Mouse (Mus musculus) erythroblast, embryonic 14.5 days (primary cell): ENCODE measurements around the gene Elmo3. TPM values are rescaled to one million over a fixed set of nuclear protein-coding genes. Genes with fewer than 3 reads are reported as not detected.
A peak's percentile ranks its signal among the peaks of the same experiment; 100 is the strongest.

Experiments
- H3K27me3 ChIP-seq: 2 replicates; pipeline ENCODE4 v1.6.1; 2012; ENCODE audit warnings: inconsistent platforms; ENCODE audit not compliant: control insufficient read depth
- H3K36me3 ChIP-seq: 2 replicates; pipeline ENCODE4 v1.6.1; 2012; ENCODE audit warnings: mild to moderate bottlenecking, inconsistent platforms; ENCODE audit not compliant: control insufficient read depth
- H3K4me1 ChIP-seq: 2 replicates; pipeline ENCODE4 v1.6.1; 2012; ENCODE audit warnings: inconsistent platforms; ENCODE audit not compliant: control insufficient read depth
- H3K4me3 ChIP-seq: replicated peaks from 2 replicates; pipeline ENCODE3; 2012; ENCODE audit warnings: moderate library complexity, mild to moderate bottlenecking, inconsistent platforms
- H3K9me3 ChIP-seq: 2 replicates; pipeline ENCODE4 v1.6.1; 2012; ENCODE audit warnings: low read length, inconsistent platforms, mixed read lengths; ENCODE audit not compliant: control insufficient read depth
- GATA1 ChIP-seq: IDR thresholded peaks from 2 replicates; pipeline ENCODE4 v1.6.1; 2012; ENCODE audit warnings: low read length, inconsistent platforms, mixed read lengths
- TAL1 ChIP-seq: IDR thresholded peaks from 3 replicates; pipeline ENCODE4 v1.6.1; 2012; ENCODE audit warnings: low read length, inconsistent platforms, mixed read lengths
- polyA plus RNA-seq: library from polyadenylated mRNA; stranded (reverse); fragments of >175 nt; gene quantifications from 2 replicates; pipeline ENCODE4 v1.2.3, GENCODE M21; 2012

Elmo3 gene
- polyA plus RNA-seq, 1 experiment: 0.97 TPM

DNA sequence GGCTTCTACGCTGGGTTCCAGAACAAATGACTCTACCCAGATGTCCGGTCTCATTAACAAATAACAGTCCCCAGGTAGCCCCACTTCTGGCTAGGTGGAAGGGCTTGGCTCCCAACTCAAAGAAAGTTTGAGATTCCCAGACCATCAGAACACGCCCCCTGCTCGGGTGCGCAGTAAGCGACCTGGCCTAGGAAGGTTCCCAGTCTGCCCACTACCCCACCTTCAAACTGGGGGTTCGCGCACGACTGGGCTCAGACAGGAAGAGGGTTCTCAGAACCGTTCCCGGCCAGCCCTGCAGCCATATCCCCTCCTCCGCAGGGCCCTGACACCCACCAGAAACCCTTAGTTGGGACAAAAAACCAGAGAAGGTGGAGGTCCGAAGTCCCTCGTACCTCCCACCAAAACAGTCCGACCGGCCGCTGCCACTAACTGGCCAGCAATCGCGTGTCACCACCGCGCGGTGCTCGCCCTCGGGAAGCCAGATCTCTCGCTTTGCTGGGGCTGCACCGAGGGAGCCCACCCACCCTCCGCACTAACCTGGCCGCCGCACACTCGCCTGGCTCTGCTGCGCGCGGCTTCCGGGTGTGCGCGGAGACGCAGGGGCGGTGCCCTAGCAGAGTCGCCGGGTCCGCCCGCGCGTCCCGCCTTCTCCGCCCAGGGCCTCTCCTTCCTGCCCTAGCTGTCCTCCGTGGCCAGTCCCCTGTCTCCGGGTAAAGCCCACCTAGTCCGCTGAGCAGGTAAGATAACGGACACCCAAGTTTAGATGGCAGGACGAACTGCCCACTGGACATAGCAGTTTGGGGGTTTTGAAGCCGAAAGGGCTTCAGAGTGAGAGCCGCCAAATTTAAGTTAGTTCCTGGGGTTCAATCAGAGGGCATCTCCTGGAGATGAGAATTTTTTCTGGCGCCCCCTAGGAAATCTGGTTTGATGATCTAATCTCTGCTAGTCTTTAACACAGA lies 41.1 kb upstream of the Elmo3 start, which contains the start of the genes Tradd and Fbxl8:
TSS of gene Tradd (minus strand) at position 586 of the 959 bp plus-strand sequence.
TSS of gene Fbxl8 (plus strand) at position 625 of the 959 bp plus-strand sequence.
- H3K36me3 ChIP-seq: peaks cover 2% of the 10 kb centered on the region; the same call in 1 of the 2 replicates
- H3K27me3 ChIP-seq: peaks cover 91% of the 10 kb centered on the region
- peaks cover 60% of the 10 kb centered on the region for H3K4me1 ChIP-seq
- TF ChIP-seq GATA1: no peak
- no peak for TF ChIP-seq TAL1
- H3K4me3 ChIP-seq: peak within 1 kb of the TSS; percentile 77
- peaks cover 24% of the 10 kb centered on the region for H3K9me3 ChIP-seq

DNA sequence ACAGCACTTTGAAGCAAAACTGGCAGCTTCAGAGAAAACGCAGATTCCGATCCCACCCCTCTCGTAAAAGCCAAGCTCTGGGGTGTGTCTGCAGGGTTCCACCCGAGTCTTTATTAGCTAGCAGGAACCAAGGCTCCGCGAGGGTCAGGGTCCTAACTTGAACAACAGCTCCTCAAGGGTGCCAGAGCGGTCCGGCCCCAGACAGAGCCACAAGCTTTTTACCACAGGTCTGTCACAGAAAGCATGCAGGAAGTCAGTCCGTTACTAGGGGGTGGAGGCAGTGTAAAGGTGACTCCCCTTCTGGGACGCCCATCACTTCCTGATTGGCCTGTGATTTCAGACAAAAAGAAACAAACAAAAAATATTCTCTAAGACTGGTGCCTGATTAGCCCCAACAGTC lies 40.3 kb upstream of the Elmo3 start:
- H3K4me1 ChIP-seq: peaks cover 60% of the 10 kb centered on the region
- no peak for TF ChIP-seq TAL1
- TF ChIP-seq GATA1: no peak
- H3K4me3 ChIP-seq: peak overlapping the region; percentile 77
- H3K36me3 ChIP-seq: peaks cover 2% of the 10 kb centered on the region; the same call in 1 of the 2 replicates
- peaks cover 33% of the 10 kb centered on the region for H3K9me3 ChIP-seq
- peaks cover 91% of the 10 kb centered on the region for H3K27me3 ChIP-seq

DNA sequence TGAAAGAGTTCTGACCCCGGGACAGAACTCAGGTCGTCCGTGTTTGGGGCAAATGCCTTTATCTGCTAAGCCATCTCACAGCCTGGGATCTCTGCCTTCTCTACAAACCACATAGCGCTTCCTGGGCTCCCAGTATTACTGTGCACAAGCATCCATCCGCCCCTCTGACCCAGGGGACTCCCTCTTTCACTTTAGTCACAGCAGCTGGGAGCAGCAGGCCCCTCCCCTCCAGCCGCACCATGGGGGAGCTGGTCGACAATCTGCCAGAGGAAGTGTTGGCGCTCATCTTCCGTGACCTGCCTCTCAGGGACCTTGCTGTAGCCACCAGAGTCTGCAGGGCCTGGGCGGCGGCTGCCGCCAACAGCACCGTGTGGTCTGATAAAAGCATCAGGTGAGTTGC lies 38.6 kb upstream of the Elmo3 start:
- Histone ChIP-seq H3K27me3 (peaks cover 91% of the 10 kb centered on the region), H3K4me3 (no peak overlapping the region), H3K9me3 (peaks cover 34% of the 10 kb centered on the region), H3K36me3 (no peaks in the 10 kb centered on the region), H3K4me1 (peaks cover 53% of the 10 kb centered on the region)
- no peak for TF ChIP-seq TAL1
- no peak for TF ChIP-seq GATA1

DNA sequence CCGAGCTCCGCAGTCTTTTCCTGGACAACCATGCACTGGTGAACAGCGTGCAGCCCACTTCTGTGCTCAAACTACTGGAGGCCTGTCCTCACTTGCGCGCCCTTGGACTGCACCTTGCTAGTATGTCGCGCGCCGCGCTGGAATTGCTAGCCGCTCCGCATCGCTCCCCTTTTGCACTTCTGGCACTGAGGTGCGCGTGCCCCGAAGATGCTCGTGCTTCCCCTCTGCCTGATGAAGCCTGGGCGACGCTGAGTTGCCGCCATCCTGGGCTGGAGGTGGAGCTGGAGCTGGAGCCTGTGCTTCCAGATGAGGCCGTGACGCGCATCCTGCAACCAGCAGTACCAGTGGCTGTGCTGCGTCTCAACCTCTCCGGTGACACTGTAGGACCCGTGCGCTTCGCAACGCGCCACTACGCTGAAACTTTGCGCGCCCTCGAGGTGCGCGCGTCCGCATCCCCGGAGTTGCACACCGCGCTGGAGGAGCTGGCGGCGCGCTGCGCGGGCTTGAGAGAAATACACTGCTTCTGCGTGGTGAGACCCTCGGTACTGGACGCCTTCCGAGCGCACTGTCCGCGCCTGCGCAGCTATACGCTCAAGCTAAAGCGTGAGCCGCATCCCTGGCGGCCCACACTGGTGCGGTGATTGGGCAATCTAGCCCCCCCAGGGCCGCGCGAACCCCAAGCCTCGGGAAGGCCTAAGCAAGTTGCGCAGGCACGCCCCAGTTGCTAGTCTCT lies 36.9 kb upstream of the Elmo3 start:
- TF ChIP-seq GATA1: no peak
- TF ChIP-seq TAL1: no peak
- Histone ChIP-seq H3K4me3 (peak overlapping the region; percentile 23), H3K36me3 (no peaks in the 10 kb centered on the region), H3K27me3 (peaks cover 97% of the 10 kb centered on the region), H3K4me1 (peaks cover 43% of the 10 kb centered on the region), H3K9me3 (peaks cover 34% of the 10 kb centered on the region)

DNA sequence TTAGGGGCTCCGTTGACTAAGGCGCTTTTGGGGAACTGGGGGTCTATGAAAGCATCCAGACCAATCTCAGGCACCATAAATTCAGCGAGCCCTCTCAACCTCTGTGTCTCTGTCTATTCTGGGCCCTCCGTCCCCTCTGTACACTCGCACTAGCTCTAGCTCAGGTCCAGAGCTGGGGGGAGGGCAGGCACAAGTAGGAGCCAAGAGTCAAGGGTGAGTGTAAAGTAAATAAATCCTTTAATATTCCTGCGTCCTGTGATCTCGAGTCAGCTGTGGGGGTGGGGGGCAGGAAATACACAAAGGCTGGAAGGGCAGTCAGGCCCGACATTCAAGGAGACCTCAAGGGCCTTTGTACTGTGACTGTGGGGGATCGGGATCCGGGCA lies 36.3 kb upstream of the Elmo3 start:
- H3K4me1 ChIP-seq: peaks cover 38% of the 10 kb centered on the region
- H3K4me3 ChIP-seq: no peak overlapping the region
- no peaks in the 10 kb centered on the region for H3K36me3 ChIP-seq
- peaks cover 97% of the 10 kb centered on the region for H3K27me3 ChIP-seq
- H3K9me3 ChIP-seq: peaks cover 34% of the 10 kb centered on the region
- TF ChIP-seq TAL1 (no peak), GATA1 (no peak)

DNA sequence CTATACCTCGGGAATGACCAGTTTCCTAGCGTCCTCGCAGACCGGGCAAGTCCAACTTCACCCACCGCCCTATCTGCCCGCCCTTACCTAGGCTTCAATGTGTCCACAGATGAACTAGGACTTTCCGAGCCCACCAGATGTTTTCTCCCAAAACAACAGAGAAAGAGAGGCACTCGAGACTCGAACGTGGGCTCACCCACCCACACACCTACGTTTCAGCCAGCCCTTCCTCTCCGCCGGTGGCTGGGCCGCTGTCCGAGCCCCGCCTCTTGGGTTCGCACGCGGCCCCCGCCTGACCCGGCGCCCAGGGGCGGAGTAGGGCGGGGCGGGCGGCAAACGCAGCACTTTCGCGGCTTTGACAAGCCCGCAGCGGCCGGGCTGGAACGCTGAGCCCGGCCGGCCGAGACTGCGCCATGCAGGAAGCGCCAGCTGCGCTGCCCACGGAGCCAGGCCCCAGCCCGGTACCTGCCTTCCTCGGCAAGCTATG lies 35.9 kb upstream of the Elmo3 start, which contains the start of gene Hsf4:
TSS of gene Hsf4 (plus strand) at position 341 of the 487 bp plus-strand sequence.
- TF ChIP-seq TAL1 (no peak), GATA1 (no peak)
- Histone ChIP-seq H3K27me3 (peaks cover 99% of the 10 kb centered on the region), H3K36me3 (no peaks in the 10 kb centered on the region), H3K4me3 (peak within 1 kb of the TSS; percentile 23), H3K4me1 (peaks cover 34% of the 10 kb centered on the region), H3K9me3 (peaks cover 34% of the 10 kb centered on the region)

DNA sequence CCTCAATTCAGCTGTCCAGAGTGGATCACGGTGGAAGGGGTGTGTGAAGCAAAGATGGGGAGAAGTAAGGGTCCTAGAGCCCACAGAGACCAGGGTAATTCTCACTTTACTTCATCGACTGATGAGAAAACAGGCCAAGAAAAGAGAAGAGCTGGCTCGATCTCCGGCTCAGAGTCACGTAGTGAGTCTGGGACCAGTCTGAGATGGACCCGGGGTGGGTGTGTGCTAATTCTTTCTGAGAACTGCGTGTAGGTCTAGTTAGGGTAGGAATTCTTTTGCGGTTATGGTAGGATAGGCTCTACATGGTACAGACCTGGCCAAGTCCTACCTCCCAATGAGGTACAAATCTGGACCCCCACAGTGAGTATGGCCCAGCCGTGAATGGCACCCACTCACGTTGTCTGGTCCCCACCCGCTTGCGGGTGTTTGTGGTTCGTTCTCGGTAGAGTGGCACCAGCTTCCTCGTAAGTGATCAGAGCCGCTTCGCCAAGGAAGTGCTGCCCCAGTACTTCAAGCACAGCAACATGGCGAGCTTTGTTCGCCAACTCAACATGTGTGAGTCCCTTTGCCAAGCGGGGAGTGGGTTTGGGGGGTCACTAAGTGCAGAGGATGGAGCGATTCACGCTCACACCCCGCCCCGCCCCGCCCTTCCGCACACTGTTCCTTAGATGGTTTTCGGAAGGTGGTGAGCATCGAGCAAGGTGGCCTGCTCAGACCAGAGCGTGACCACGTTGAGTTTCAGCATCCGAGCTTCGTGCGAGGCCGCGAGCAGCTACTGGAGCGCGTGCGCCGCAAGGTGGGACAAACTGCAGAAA lies 35.1 kb upstream of the Elmo3 start:
- H3K27me3 ChIP-seq: peaks cover 99% of the 10 kb centered on the region
- no peaks in the 10 kb centered on the region for H3K36me3 ChIP-seq
- TF ChIP-seq TAL1 (no peak), GATA1 (no peak)
- H3K9me3 ChIP-seq: peaks cover 34% of the 10 kb centered on the region
- no peak overlapping the region for H3K4me3 ChIP-seq
- H3K4me1 ChIP-seq: peaks cover 26% of the 10 kb centered on the region

DNA sequence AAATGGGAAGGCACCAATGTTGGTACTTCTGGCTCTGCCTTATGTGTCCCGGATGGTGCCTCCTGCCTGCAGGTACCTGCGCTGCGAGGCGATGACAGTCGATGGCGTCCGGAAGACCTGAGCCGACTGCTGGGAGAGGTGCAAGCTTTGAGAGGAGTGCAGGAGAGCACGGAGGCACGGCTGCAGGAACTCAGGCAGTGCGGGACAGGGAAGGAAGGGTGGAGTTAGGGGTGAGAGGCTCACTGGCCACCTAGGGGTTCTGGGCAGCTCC lies 34.5 kb upstream of the Elmo3 start:
- Histone ChIP-seq H3K9me3 (peaks cover 34% of the 10 kb centered on the region), H3K27me3 (peaks cover 99% of the 10 kb centered on the region), H3K36me3 (no peaks in the 10 kb centered on the region), H3K4me3 (no peak overlapping the region), H3K4me1 (peaks cover 26% of the 10 kb centered on the region)
- no peak for TF ChIP-seq TAL1
- TF ChIP-seq GATA1: no peak
